Mouse (Mus musculus): Measurements from ENCODE around the gene Eif3c.

GRCm38 (mm10) chr7:126496475-126496874 lies 69.7 kb downstream of the Eif3c start:
- TF ChIP-seq POLR2A (IDR thresholded peaks at IDR 0.05; ENCODE audit: extremely low read depth, insufficient read depth, low read length) (no peak), CTCF (IDR thresholded peaks at IDR 0.05; ENCODE audit: low read depth, low read length) (no peak)
